Mouse (Mus musculus): ENCODE data around the gene Epsti1. TPM values are rescaled to one million over a fixed set of nuclear protein-coding genes. Genes with fewer than 3 reads are reported as not detected.
A peak's percentile ranks its signal among the peaks of the same experiment; 100 is the strongest.

The Epsti1 gene
- polyA plus RNA-seq, 1 experiment from 2014 or later, result 0.37 TPM

GRCm38 (mm10) chr14:77971355-77971754, 67.3 kb downstream of the Epsti1 start:
- Histone ChIP-seq H3K4me1 (0 out of 2 replicates have a peak, but pooled peaks cover 4% of the 10 kb centered on the region), H3K4me2 (replicated peaks) (no peak overlapping the region), H3K9ac (no peak overlapping the region), H3K27ac (no peak overlapping the region), H3K9me3 (no peaks in the 10 kb centered on the region), H3K27me3 (no peaks in the 10 kb centered on the region), H3K4me3 (no peak overlapping the region), H3K36me3 (no peaks in the 10 kb centered on the region)
- no peak for ATAC-seq (ENCODE audit: low FRiP score, low read depth)
- WGBS, result 85% methylated on average over 4 of the region's 4 CpGs

- Histone ChIP-seq H3K36me3 (no peaks in the 10 kb centered on the region), H3K4me2 (replicated peaks) (no peak overlapping the region), H3K4me1 (0 out of 2 replicates have a peak, but pooled peaks cover 7% of the 10 kb centered on the region), H3K27ac (no peak overlapping the region), H3K9me3 (no peaks in the 10 kb centered on the region), H3K4me3 (no peak overlapping the region), H3K27me3 (no peaks in the 10 kb centered on the region), H3K9ac (no peak overlapping the region)
- WGBS, result 74% methylated on average over 6 of the region's 6 CpGs
- no peak for ATAC-seq (ENCODE audit: low FRiP score, low read depth)
Observed at GRCm38 (mm10) chr14:77974221-77974620, 70.2 kb downstream of the Epsti1 start.

- H3K4me1 ChIP-seq, result 0 out of 2 replicates have a peak, but pooled peaks cover 7% of the 10 kb centered on the region
- no peak overlapping the region for H3K9ac ChIP-seq
- H3K9me3 ChIP-seq, result no peaks in the 10 kb centered on the region
- H3K36me3 ChIP-seq, result no peaks in the 10 kb centered on the region
- no peak overlapping the region for H3K27ac ChIP-seq
- no peak overlapping the region for H3K4me3 ChIP-seq
- WGBS, result 49% methylated on average over 8 of the region's 8 CpGs
- H3K4me2 ChIP-seq (replicated peaks), result no peak overlapping the region
- no peaks in the 10 kb centered on the region for H3K27me3 ChIP-seq
- ATAC-seq (ENCODE audit: low FRiP score, low read depth), result no peak
Observed at GRCm38 (mm10) chr14:77975702-77976101, 71.7 kb downstream of the Epsti1 start.

- H3K4me2 ChIP-seq (replicated peaks), result no peak overlapping the region
- H3K27ac ChIP-seq, result no peak overlapping the region
- H3K4me1 ChIP-seq, result 0 out of 2 replicates have a peak, but pooled peaks cover 1% of the 10 kb centered on the region
- H3K9me3 ChIP-seq, result no peaks in the 10 kb centered on the region
- ATAC-seq (ENCODE audit: low FRiP score, low read depth), result no peak
- no peaks in the 10 kb centered on the region for H3K36me3 ChIP-seq
- no peaks in the 10 kb centered on the region for H3K27me3 ChIP-seq
- no peak overlapping the region for H3K9ac ChIP-seq
- WGBS, result 79% methylated on average over 5 of the region's 5 CpGs
- H3K4me3 ChIP-seq, result no peak overlapping the region
Observed at GRCm38 (mm10) chr14:77981516-77981915, 77.5 kb downstream of the Epsti1 start.

- Histone ChIP-seq H3K27ac (no peak overlapping the region), H3K27me3 (no peaks in the 10 kb centered on the region), H3K4me3 (no peak overlapping the region), H3K4me2 (replicated peaks) (no peak overlapping the region), H3K9ac (no peak overlapping the region), H3K4me1 (no peaks in the 10 kb centered on the region), H3K9me3 (no peaks in the 10 kb centered on the region), H3K36me3 (no peaks in the 10 kb centered on the region)
- ATAC-seq (ENCODE audit: low FRiP score, low read depth), result no peak
Observed at GRCm38 (mm10) chr14:77997731-77998130, 93.7 kb downstream of the Epsti1 start.

- Histone ChIP-seq H3K4me2 (replicated peaks) (no peak overlapping the region), H3K36me3 (no peaks in the 10 kb centered on the region), H3K4me1 (no peaks in the 10 kb centered on the region), H3K4me3 (no peak overlapping the region), H3K27ac (no peak overlapping the region), H3K27me3 (no peaks in the 10 kb centered on the region), H3K9me3 (no peaks in the 10 kb centered on the region), H3K9ac (no peak overlapping the region)
- WGBS, result 67% methylated on average over 4 of the region's 4 CpGs
- ATAC-seq (ENCODE audit: low FRiP score, low read depth), result no peak
Observed at GRCm38 (mm10) chr14:78004486-78004885, 100.4 kb downstream of the Epsti1 start.

GRCm38 (mm10) chr14:78008019-78008418, 104.0 kb downstream of the Epsti1 start:
- Histone ChIP-seq H3K36me3 (no peaks in the 10 kb centered on the region), H3K27me3 (no peaks in the 10 kb centered on the region), H3K4me2 (replicated peaks) (no peak overlapping the region), H3K9me3 (no peaks in the 10 kb centered on the region), H3K27ac (no peak overlapping the region), H3K4me1 (no peaks in the 10 kb centered on the region), H3K9ac (no peak overlapping the region), H3K4me3 (no peak overlapping the region)
- 20% methylated on average over 6 of the region's 6 CpGs for WGBS
- no peak for ATAC-seq (ENCODE audit: low FRiP score, low read depth)

- no peak overlapping the region for H3K4me2 ChIP-seq (replicated peaks)
- no peak overlapping the region for H3K9ac ChIP-seq
- no peaks in the 10 kb centered on the region for H3K9me3 ChIP-seq
- no peaks in the 10 kb centered on the region for H3K36me3 ChIP-seq
- no peak overlapping the region for H3K27ac ChIP-seq
- no peaks in the 10 kb centered on the region for H3K27me3 ChIP-seq
- no peaks in the 10 kb centered on the region for H3K4me1 ChIP-seq
- WGBS, result 67% methylated on average over 10 of the region's 10 CpGs
- H3K4me3 ChIP-seq, result no peak overlapping the region
- no peak for ATAC-seq (ENCODE audit: low FRiP score, low read depth)
Observed at GRCm38 (mm10) chr14:78011808-78012207, 107.8 kb downstream of the Epsti1 start.

- no peak for ATAC-seq (ENCODE audit: low FRiP score, low read depth)
- no peaks in the 10 kb centered on the region for H3K36me3 ChIP-seq
- H3K9me3 ChIP-seq, result no peaks in the 10 kb centered on the region
- 81% methylated on average over 7 of the region's 7 CpGs for WGBS
- H3K4me2 ChIP-seq (replicated peaks), result no peak overlapping the region
- no peak overlapping the region for H3K4me3 ChIP-seq
- no peaks in the 10 kb centered on the region for H3K4me1 ChIP-seq
- no peaks in the 10 kb centered on the region for H3K27me3 ChIP-seq
- H3K27ac ChIP-seq, result no peak overlapping the region
- H3K9ac ChIP-seq, result no peak overlapping the region
Observed at GRCm38 (mm10) chr14:78015540-78016321, 111.7 kb downstream of the Epsti1 start.

- 81% methylated on average over 4 of the region's 4 CpGs for WGBS
- Histone ChIP-seq H3K4me3 (no peak overlapping the region), H3K9ac (no peak overlapping the region), H3K27ac (no peak overlapping the region), H3K9me3 (no peaks in the 10 kb centered on the region), H3K4me1 (no peaks in the 10 kb centered on the region), H3K4me2 (replicated peaks) (no peak overlapping the region), H3K27me3 (no peaks in the 10 kb centered on the region), H3K36me3 (no peaks in the 10 kb centered on the region)
- ATAC-seq (ENCODE audit: low FRiP score, low read depth), result no peak
Observed at GRCm38 (mm10) chr14:78016398-78016797, 112.4 kb downstream of the Epsti1 start.

GRCm38 (mm10) chr14:78019935-78020334, 115.9 kb downstream of the Epsti1 start:
- H3K9me3 ChIP-seq, result no peaks in the 10 kb centered on the region
- WGBS, result 71% methylated on average over 8 of the region's 8 CpGs
- H3K27ac ChIP-seq, result no peak overlapping the region
- H3K9ac ChIP-seq, result no peak overlapping the region
- H3K36me3 ChIP-seq, result no peaks in the 10 kb centered on the region
- no peak overlapping the region for H3K4me2 ChIP-seq (replicated peaks)
- H3K4me3 ChIP-seq, result no peak overlapping the region
- H3K4me1 ChIP-seq, result no peaks in the 10 kb centered on the region
- ATAC-seq (ENCODE audit: low FRiP score, low read depth), result no peak
- H3K27me3 ChIP-seq, result no peaks in the 10 kb centered on the region

- Histone ChIP-seq H3K4me2 (replicated peaks) (peak overlapping the region; percentile 46), H3K4me1 (peaks cover 11% of the 10 kb centered on the region), H3K36me3 (no peaks in the 10 kb centered on the region), H3K27me3 (no peaks in the 10 kb centered on the region), H3K9ac (no peak overlapping the region), H3K9me3 (no peaks in the 10 kb centered on the region), H3K4me3 (no peak overlapping the region), H3K27ac (no peak overlapping the region)
- no peak for ATAC-seq (ENCODE audit: low FRiP score, low read depth)
- WGBS, result 42% methylated on average over 8 of the region's 8 CpGs
Observed at GRCm38 (mm10) chr14:78038876-78039275, 134.8 kb downstream of the Epsti1 start.

GRCm38 (mm10) chr14:78040643-78041042, 136.6 kb downstream of the Epsti1 start:
- no peak overlapping the region for H3K4me2 ChIP-seq (replicated peaks)
- H3K36me3 ChIP-seq, result no peaks in the 10 kb centered on the region
- 90% methylated on average over 6 of the region's 6 CpGs for WGBS
- peaks cover 9% of the 10 kb centered on the region for H3K4me1 ChIP-seq
- no peak overlapping the region for H3K9ac ChIP-seq
- H3K27ac ChIP-seq, result no peak overlapping the region
- no peaks in the 10 kb centered on the region for H3K27me3 ChIP-seq
- H3K9me3 ChIP-seq, result no peaks in the 10 kb centered on the region
- no peak overlapping the region for H3K4me3 ChIP-seq
- no peak for ATAC-seq (ENCODE audit: low FRiP score, low read depth)
